Mouse (Mus musculus) adrenal gland, adult 18-20 months (tissue): ENCODE measurements around the gene Rps6ka5. TPM values are rescaled to one million over a fixed set of nuclear protein-coding genes. Genes with fewer than 3 reads are reported as not detected.

ENCODE experiments used
- DNase-seq, 2 experiments: peaks; one replicate each; pipeline ENCODE4 v3.0.0; 2021 to 2022; ENCODE audit warnings: low spot score in 2 of 2
- total RNA-seq, 2 experiments: library from RNA; stranded (reverse); gene quantifications; 1 replicate in 1 of 2; 2 replicates in 1 of 2; pipeline ENCODE4 v1.2.3; 2021

Rps6ka5 gene
- total RNA-seq, 2 experiments from 2014 or later = 2.9 to 6.5 TPM

GRCm38 (mm10) chr12:100609064-100609463, 117.7 kb downstream of the Rps6ka5 start:
- DNase-seq = no peak

DNA sequence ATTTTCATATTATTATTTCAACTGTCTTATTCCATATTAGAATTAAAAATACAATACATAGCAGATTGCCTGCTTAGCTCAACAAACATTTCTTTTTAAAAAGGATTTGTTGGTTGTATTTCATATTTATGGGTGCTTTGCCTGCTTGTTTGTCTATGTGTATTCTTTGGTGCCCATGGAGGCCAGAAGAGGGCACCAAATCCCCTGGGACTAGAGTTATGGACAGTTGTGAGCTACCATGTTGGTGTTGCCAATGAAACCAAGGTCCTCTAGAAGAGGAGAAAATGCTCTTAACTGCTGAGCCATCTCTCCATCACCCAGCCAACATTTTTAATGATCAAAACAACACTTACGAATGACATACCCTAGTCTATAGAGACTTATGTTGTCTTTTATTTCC, 120.0 kb downstream of the Rps6ka5 start:
- DNase-seq = peak in 1 of 2 experiments; percentile 4

GRCm38 (mm10) chr12:100605596-100605995, 121.2 kb downstream of the Rps6ka5 start:
- no peak for DNase-seq

- peak in 1 of 2 experiments; percentile 19 for DNase-seq
Measured at GRCm38 (mm10) chr12:100604540-100604939, 122.2 kb downstream of the Rps6ka5 start.

DNA sequence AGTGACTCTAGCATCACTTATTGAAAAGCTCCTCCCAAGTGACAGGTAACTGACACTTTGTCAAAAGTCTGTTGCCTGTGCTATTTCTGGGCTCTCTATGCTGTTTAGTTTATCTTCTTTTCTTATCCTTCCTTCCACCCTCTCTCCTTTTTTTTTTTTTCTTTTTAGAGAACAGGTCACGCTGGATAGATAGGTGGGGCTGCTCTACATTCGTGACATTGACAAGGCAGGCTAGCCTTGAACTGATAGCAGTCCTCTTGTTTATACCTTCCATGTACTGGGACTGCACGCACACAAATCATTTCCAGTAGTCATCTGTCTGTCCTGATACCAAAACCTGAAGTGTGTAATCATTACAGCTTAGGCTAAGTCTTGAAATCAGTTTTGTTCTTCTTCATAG, 132.1 kb downstream of the Rps6ka5 start:
- DNase-seq = no peak

- no peak for DNase-seq
Measured at GRCm38 (mm10) chr12:100586601-100587000, 140.2 kb downstream of the Rps6ka5 start.

DNA sequence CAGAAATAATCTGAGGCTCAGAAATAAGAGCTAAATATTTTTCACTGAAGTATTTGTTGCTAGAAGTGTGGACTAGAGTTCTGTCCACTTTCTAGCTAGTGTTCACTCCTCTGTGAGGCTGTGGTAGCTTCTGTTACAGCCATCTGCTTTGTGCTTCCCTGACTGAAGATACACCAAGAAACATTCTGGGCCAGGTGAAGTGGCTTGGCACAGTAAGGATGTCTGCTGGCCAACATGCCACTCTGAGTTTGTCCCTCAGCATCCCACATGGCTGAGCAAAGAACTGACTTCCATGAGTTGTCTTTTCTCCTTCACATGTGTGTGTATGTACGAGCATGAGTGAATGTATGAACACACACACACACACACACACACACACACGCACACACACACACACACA, 147.6 kb downstream of the Rps6ka5 start:
- DNase-seq = no peak

DNA sequence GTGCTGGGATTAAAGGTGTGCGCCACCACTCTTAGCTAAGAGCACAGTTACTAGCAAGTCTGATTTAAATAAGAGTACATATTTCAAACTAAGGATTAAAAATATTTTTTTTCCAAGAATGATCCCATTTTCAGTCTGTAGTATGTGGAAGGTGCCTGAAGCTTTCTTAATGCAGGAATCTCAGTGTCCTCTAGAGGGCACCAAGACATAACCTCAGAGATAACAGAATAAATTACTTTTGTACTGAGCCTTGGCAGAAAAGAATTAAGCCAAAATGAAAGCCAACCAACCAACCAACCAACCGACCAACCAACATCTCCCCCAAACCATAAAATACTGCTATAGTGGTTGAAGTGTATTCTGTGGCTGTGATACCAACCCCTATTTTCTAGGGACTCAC, 148.5 kb downstream of the Rps6ka5 start:
- no peak for DNase-seq

DNA sequence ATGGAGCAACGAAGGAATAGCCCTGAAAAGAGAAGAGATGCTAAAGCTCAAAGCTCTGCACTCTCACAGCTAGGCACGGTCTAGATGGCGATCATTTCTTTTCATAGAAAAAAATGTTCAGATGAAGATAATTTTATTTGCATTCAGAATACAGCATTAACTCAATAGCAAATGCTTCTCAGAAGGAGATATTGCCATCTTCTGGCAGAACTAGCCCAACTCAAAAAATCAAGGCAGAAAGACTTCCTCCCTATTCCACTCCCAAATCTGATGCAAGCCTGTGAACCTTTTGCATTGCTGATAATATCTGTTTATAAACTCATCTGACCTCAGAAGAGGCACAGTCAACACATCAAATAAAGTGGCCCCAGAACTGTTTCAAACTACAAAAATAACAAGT, 151.0 kb downstream of the Rps6ka5 start:
- no peak for DNase-seq

DNA sequence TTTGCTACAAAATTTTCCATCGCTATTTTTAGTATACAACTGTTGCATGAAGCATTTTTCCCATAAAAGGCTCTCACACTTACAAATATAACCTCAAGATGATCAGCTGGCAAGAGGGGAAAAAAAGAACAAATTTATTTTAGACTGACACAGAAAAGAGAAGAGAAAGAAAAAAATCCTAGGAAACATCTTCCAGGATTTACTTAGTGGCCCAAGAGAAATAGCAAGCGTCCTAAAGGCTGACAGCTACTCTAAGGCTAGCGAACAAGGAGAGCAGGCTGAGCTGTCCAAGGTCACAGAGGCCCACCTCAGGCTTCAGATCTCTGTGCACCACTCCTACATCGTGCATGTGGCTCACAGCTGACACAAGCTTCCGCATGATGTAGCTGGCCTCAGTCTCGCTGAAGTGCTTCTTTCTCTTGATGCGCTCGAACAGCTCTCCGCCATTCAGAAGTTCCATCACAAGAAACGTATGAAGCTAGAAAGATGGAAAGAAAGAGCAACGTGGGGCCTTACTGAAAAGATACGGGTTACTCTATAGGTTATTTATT, 156.2 kb downstream of the Rps6ka5 start:
- no peak for DNase-seq

GRCm38 (mm10) chr12:100568831-100569230, 158.0 kb downstream of the Rps6ka5 start:
- DNase-seq = no peak

GRCm38 (mm10) chr12:100568105-100568504, 158.7 kb downstream of the Rps6ka5 start:
- DNase-seq = no peak

DNA sequence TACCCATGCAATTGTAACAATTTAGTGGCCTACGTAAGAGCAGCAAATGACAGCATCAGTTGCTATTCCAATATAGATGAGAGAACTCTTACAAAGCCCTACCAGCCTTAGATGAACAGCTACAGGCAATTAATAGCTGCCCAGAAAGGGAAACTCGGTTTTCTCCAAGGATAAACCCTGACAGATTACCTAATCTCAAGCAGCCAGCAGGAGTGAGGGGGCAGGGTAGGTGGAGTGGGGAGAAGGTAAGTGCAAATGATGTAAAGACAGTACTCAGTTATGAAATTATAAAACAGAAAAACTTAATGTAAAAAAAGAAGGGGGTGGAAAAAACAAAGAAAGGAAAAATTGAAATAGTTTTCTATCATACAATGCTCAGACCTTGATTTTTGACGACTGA, 159.2 kb downstream of the Rps6ka5 start:
- DNase-seq = no peak

DNA sequence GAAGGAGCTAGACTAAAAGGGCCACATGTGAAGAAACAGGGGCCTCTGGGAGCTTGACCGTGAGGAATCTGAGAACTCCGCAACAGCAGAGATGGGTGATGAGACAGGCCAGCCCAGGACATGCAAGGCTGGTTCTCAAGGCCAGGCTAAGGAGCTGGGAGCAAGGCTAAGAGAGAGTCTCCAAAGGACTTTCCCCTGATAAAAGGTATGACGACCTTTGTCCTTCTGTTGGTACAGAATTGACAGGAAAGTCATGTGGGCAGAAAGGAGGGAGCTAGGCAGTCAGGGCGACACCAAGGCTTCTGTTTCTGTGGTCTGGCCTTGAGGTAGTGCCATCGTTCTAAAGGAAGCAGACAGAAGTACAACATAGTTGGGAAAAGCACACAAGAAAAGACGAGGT, 173.1 kb downstream of the Rps6ka5 start:
- no peak for DNase-seq

DNA sequence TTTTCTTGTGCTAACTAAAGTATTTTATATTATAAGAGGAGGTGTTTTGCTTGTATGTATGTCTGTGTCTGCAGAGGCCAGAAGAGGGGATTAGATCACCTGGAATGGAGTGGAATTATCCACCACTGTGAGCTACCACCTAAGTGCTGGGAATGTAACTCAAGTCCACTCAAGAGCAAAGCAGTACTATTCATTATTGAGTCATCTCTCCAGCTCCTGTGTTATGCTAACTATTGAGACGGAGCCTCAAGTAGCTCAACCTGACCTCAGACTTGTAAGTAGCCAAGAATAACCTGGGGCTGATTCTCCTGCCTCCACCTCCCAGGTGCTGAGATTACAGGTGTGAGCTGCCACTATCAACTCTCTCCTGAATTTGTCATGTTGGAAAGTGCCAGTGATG, 174.8 kb downstream of the Rps6ka5 start:
- DNase-seq = no peak

- no peak for DNase-seq
Measured at GRCm38 (mm10) chr12:100544194-100544567, 182.6 kb downstream of the Rps6ka5 start.

GRCm38 (mm10) chr12:100543437-100544193, 183.2 kb downstream of the Rps6ka5 start:
- DNase-seq = no peak

GRCm38 (mm10) chr12:100542494-100542893, 184.3 kb downstream of the Rps6ka5 start:
- no peak for DNase-seq

GRCm38 (mm10) chr12:100542076-100542475, 184.7 kb downstream of the Rps6ka5 start:
- no peak for DNase-seq

DNA sequence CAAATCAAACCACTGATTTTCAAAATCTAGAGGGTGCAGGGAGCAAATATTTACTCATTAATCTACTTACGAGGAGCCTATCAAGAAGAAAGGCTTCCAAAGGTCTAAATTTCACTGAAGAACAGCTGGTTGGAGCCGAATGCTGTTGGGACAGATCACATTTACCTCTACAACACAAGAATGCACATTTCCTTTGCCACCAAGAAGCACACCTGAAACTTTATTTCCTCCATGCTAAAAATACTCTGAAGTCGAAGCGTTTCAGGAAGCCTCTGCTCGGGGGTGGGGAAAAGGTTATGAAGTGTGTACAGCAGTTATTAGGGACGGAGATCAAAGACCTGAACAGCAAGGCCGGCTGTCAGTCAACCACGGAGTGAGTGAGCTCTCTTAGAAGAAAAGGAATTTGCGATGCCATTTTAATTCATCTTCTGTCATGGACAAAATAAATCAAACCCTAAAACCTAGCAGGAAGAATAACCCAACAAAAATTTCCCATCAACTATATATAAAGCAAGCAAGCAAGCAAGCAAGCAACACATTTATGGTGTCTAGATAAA, 187.5 kb downstream of the Rps6ka5 start:
- DNase-seq = peak in 1 of 2 experiments; percentile 18

DNA sequence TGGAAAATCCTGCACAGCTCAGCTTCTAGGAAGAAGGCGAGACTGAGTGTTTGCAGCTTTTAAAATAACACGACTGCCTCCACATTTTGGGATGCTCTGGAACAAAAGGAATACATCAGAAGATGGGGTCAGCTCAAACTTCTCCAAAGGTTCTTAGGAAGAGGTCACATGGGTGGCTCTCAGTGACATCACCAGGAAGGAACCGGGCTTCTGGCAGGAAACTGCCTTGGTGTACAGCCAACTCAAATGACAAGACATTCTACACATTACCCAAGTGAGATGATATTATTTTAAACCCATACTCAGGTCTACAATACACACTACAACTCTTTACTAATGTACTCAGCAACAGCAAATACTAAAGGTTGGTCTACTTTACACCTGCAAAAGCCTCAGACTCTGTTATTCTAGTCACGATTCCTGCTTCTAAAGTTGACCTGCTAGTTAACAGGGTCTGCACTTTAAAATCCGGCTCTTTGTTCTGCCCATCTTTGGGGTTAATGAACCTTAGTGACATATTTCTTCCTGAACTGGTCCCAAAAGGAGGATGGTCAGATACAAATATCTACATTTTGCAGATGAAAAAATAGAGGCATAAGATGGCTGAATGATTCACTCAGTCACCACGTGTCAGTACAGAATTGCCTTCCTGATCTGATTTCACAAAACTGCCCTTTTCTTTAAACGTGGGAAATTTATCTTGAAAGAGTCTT, 188.2 kb downstream of the Rps6ka5 start:
- peak in 1 of 2 experiments; percentile 21 for DNase-seq

GRCm38 (mm10) chr12:100537091-100537490, 189.7 kb downstream of the Rps6ka5 start:
- DNase-seq = peak in 1 of 2 experiments; percentile 12
